Mouse (Mus musculus) small intestine, adult 10 weeks (tissue): Measurements from ENCODE around the gene Olfr1034. TPM values are rescaled to one million over a fixed set of nuclear protein-coding genes. Genes with fewer than 3 reads are reported as not detected.

Experiments
- polyA plus RNA-seq: library from polyadenylated mRNA; stranded (reverse); fragments of 350-450 nt; fragmentation: Illumina TruSeq; extraction: RNeasy Lipid Tissue Mini Kit (QIAGEN cat#74804); gene quantifications from one replicate; pipeline ENCODE4 v1.2.3, GENCODE M21; 2014; ENCODE audit warnings: low replicate concordance

Olfr1034 gene
- 0.89 TPM for polyA plus RNA-seq

GRCm38 (mm10) chr2:86045561-86045960 is at the start of gene Olfr1034:
Gene Olfr1034, plus strand, starts transcription at chr2:86045861.

DNA sequence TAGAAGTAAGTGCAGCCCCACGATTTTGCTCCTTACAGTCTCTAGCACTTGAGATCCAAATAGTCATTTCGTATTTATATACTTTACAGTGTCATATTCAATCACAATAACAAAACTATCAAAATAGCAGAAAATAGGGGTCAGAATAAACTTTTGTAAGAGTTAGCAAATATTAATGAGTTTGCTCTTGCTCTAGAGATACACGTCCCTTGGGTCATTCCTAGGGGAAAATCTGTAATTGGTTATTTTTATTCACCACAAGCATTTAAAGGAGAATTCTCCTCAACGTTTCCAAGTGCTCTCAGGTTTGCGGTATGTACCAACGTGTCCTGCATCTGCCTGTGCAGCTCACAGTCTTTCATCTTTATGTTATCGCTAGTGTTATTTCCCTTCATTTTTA is 40.4 kb upstream of the Olfr1034 start, which contains the start of gene Olfr1032:
Olfr1032 (plus strand) TSS at position 301 of the 400 bp plus-strand sequence.

GRCm38 (mm10) chr2:86020406-86020805 is 25.3 kb upstream of the Olfr1034 start, which contains the start of gene Olfr1033:
Gene Olfr1033, plus strand, starts transcription at chr2:86020633.

GRCm38 (mm10) chr2:86073692-86074091 is 28.0 kb downstream of the Olfr1034 start, which contains the start of gene Olfr1036:
Gene Olfr1036, plus strand, starts transcription at chr2:86073992.

DNA sequence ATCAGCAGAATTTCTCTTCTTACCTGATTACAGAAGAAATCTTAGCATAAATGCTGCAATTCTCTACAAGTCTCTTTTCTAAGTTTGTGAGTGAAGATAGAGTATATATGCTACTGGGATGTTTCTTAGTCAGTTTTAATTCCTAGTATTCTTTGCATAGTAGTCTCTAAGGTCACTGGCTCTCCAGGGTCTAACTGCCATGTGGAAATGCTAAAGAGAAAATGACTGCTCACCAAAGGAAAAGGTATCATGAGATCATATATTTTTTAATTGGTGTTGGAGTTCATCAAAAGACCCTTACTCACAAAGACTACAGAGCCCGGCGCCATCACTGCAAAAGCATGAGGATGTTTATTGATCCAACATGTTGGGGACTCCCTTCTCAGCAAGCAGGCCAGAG is 41.6 kb downstream of the Olfr1034 start, which contains the start of gene Olfr1037:
Olfr1037 (minus strand) TSS at position 101 of the 400 bp plus-strand sequence.

Other genes starting within 250 kb of the Olfr1034 start
- not detected for gene Olfr1016, start 243.3 kb upstream of the Olfr1034 start, polyA plus RNA-seq
- gene Olfr1018, start 227.4 kb upstream of the Olfr1034 start, polyA plus RNA-seq, result not detected
- not detected for gene Olfr1019, start 200.4 kb upstream of the Olfr1034 start, polyA plus RNA-seq
- not detected for gene Olfr1020, start 198.8 kb upstream of the Olfr1034 start, polyA plus RNA-seq
- not detected for gene Olfr1022, start 177.3 kb upstream of the Olfr1034 start, polyA plus RNA-seq
- not detected for gene Olfr1023, start 160.2 kb upstream of the Olfr1034 start, polyA plus RNA-seq
- not detected for gene Olfr1024, start 140.8 kb upstream of the Olfr1034 start, polyA plus RNA-seq
- not detected for gene Olfr1025-ps1, start 130.7 kb upstream of the Olfr1034 start, polyA plus RNA-seq
- not detected for gene Olfr1026, start 124.3 kb upstream of the Olfr1034 start, polyA plus RNA-seq
- gene Olfr1028, start 95.4 kb upstream of the Olfr1034 start, polyA plus RNA-seq, result not detected
- gene Olfr1029, start 72.0 kb upstream of the Olfr1034 start, polyA plus RNA-seq, result not detected
- gene Olfr1030, start 66.6 kb upstream of the Olfr1034 start, polyA plus RNA-seq, result not detected
- not detected for gene Olfr1031, start 55.6 kb upstream of the Olfr1034 start, polyA plus RNA-seq
- not detected for gene Olfr1032, start 40.3 kb upstream of the Olfr1034 start, polyA plus RNA-seq
- 3.2 TPM for gene Olfr1033, start 25.2 kb upstream of the Olfr1034 start, polyA plus RNA-seq
- gene Olfr1036, start 28.1 kb downstream of the Olfr1034 start, polyA plus RNA-seq, result not detected
- gene Olfr1037, start 41.5 kb downstream of the Olfr1034 start, polyA plus RNA-seq, result not detected
- not detected for gene Olfr1039, start 90.1 kb downstream of the Olfr1034 start, polyA plus RNA-seq
- not detected for gene Olfr1040, start 100.9 kb downstream of the Olfr1034 start, polyA plus RNA-seq
- not detected for gene Olfr1042, start 116.0 kb downstream of the Olfr1034 start, polyA plus RNA-seq
- not detected for gene Olfr1043, start 121.7 kb downstream of the Olfr1034 start, polyA plus RNA-seq
- gene Olfr1044, start 132.0 kb downstream of the Olfr1034 start, polyA plus RNA-seq, result not detected
- not detected for gene Olfr52, start 139.8 kb downstream of the Olfr1034 start, polyA plus RNA-seq
- not detected for gene Olfr1045, start 157.1 kb downstream of the Olfr1034 start, polyA plus RNA-seq
- gene Olfr1046, start 173.5 kb downstream of the Olfr1034 start, polyA plus RNA-seq, result not detected
- gene Olfr1047, start 185.5 kb downstream of the Olfr1034 start, polyA plus RNA-seq, result not detected
- gene Olfr1048, start 194.4 kb downstream of the Olfr1034 start, polyA plus RNA-seq, result not detected
- not detected for gene Olfr1049, start 212.5 kb downstream of the Olfr1034 start, polyA plus RNA-seq
- not detected for gene Olfr1051, start 233.2 kb downstream of the Olfr1034 start, polyA plus RNA-seq
- gene Olfr1052, start 246.6 kb downstream of the Olfr1034 start, polyA plus RNA-seq, result not detected